Mouse (Mus musculus): Measurements from ENCODE around the gene Tanc1.

GRCm38 (mm10) chr2:59646740-59647390 is 35.0 kb downstream of the Tanc1 start:
- TF ChIP-seq GATA1 (IDR thresholded peaks at IDR 0.05; ENCODE audit: borderline replicate concordance, low read length) (no peak), FLI1 (IDR thresholded peaks at IDR 0.05; ENCODE audit: low read length) (no peak)
